Mouse (Mus musculus) forebrain, embryonic 12.5 days (tissue): ENCODE results near the gene Rcvrn. TPM values are rescaled to one million over a fixed set of nuclear protein-coding genes. Genes with fewer than 3 reads are reported as not detected.

ENCODE experiments used
- ATAC-seq: fragments of 200-750 bp; cut with Nextera tagmentation; 2 replicates; pipeline ENCODE4 v1.8.0; 2017; ENCODE audit warnings: moderate TSS enrichment; ENCODE audit not compliant: low FRiP score
- H3K27ac ChIP-seq: fragments of 300-500 bp; sonication (generic); 2 replicates; pipeline ENCODE4 v1.5.1; 2016; ENCODE audit warnings: mild to moderate bottlenecking
- H3K27me3 ChIP-seq: fragments of 300-500 bp; sonication (generic); 2 replicates; pipeline ENCODE4 v1.6.1; 2016; ENCODE audit warnings: mild to moderate bottlenecking
- H3K36me3 ChIP-seq: fragments of 300-500 bp; sonication (generic); replicated peaks from 2 replicates; pipeline ENCODE4 v1.6.1; 2016; ENCODE audit warnings: mild to moderate bottlenecking
- H3K4me1 ChIP-seq: fragments of 300-500 bp; sonication (generic); 2 replicates; pipeline ENCODE4 v1.6.1; 2016
- H3K4me2 ChIP-seq: fragments of 300-500 bp; sonication (generic); 2 replicates; pipeline ENCODE4 v1.6.1; 2016; ENCODE audit warnings: mild to moderate bottlenecking, moderate library complexity
- H3K4me3 ChIP-seq: fragments of 300-500 bp; sonication (generic); replicated peaks from 2 replicates; pipeline ENCODE4 v1.5.1; 2016; ENCODE audit warnings: mild to moderate bottlenecking
- H3K9ac ChIP-seq: fragments of 300-500 bp; sonication (generic); 2 replicates; pipeline ENCODE4 v1.6.1; 2016; ENCODE audit warnings: mild to moderate bottlenecking
- H3K9me3 ChIP-seq: fragments of 300-500 bp; sonication (generic); 2 replicates; pipeline ENCODE4 v1.6.1; 2016
- WGBS: fragments of 180-500 bp; shearing (Covaris S2); methylation state at CpG from one replicate; pipeline ENCODE4 v1.1.7; 2016; 5-methylcytosine and 5-hydroxymethylcytosine counted together
- polyA plus RNA-seq: library from polyadenylated mRNA; unstranded; fragments of >200 nt; fragmentation: Nextera tagmentation; extraction: Ambion mirVana; gene quantifications from 2 replicates; pipeline ENCODE4 v1.2.1, GENCODE M21; 2016

Rcvrn gene
- not detected in 2 replicates for polyA plus RNA-seq

- Histone ChIP-seq H3K36me3 (no peaks in the 10 kb centered on the region), H3K27ac (no peak within 1 kb of the TSS), H3K9ac (no peak within 1 kb of the TSS), H3K4me2 (no peak within 1 kb of the TSS), H3K9me3 (no peaks in the 10 kb centered on the region), H3K27me3 (no peaks in the 10 kb centered on the region), H3K4me3 (no peak within 1 kb of the TSS), H3K4me1 (no peaks in the 10 kb centered on the region)
- 67% methylated on average over 7 of the region's 7 CpGs for WGBS
- no peak for ATAC-seq
These were observed at the start of gene Rcvrn for GRCm38 (mm10) chr11:67694703-67695376. TSS of gene Rcvrn (plus strand) at chr11:67695326.

GRCm38 (mm10) chr11:67647745-67648144 lies 47.4 kb upstream of the Rcvrn start:
- Histone ChIP-seq H3K27ac (no peak overlapping the region), H3K4me3 (no peak overlapping the region), H3K27me3 (no peaks in the 10 kb centered on the region; the same call in 1 of the 2 replicates), H3K9ac (no peak overlapping the region), H3K4me1 (peaks cover 6% of the 10 kb centered on the region), H3K9me3 (no peaks in the 10 kb centered on the region), H3K36me3 (no peaks in the 10 kb centered on the region), H3K4me2 (no peak overlapping the region)
- 0 out of 2 replicates have a peak, but pooled peaks have one; percentile 36 for ATAC-seq
- WGBS, result 38% methylated on average over 5 of the region's 5 CpGs

GRCm38 (mm10) chr11:67648651-67649407 lies 46.3 kb upstream of the Rcvrn start:
- H3K9me3 ChIP-seq, result no peaks in the 10 kb centered on the region
- no peak overlapping the region for H3K4me2 ChIP-seq
- ATAC-seq, result no peak
- no peak overlapping the region for H3K4me3 ChIP-seq
- H3K27ac ChIP-seq, result no peak overlapping the region
- no peak overlapping the region for H3K9ac ChIP-seq
- H3K27me3 ChIP-seq, result no peaks in the 10 kb centered on the region; the same call in 1 of the 2 replicates
- peaks cover 12% of the 10 kb centered on the region for H3K4me1 ChIP-seq
- 80% methylated on average over 11 of the region's 11 CpGs for WGBS
- no peaks in the 10 kb centered on the region for H3K36me3 ChIP-seq

- H3K9me3 ChIP-seq, result no peaks in the 10 kb centered on the region
- WGBS, result 54% methylated on average over 10 of the region's 10 CpGs
- no peaks in the 10 kb centered on the region; the same call in 1 of the 2 replicates for H3K27me3 ChIP-seq
- ATAC-seq, result no peak
- no peak overlapping the region for H3K4me3 ChIP-seq
- H3K9ac ChIP-seq, result no peak overlapping the region
- H3K4me2 ChIP-seq, result no peak overlapping the region
- no peak overlapping the region for H3K27ac ChIP-seq
- no peaks in the 10 kb centered on the region for H3K36me3 ChIP-seq
- H3K4me1 ChIP-seq, result peaks cover 12% of the 10 kb centered on the region
These were observed 45.0 kb upstream of the Rcvrn start for GRCm38 (mm10) chr11:67649971-67650707.

- no peak for ATAC-seq
- no peak overlapping the region for H3K9ac ChIP-seq
- H3K36me3 ChIP-seq, result no peaks in the 10 kb centered on the region
- 86% methylated on average over 6 of the region's 6 CpGs for WGBS
- no peak overlapping the region for H3K27ac ChIP-seq
- no peak overlapping the region for H3K4me3 ChIP-seq
- H3K9me3 ChIP-seq, result no peaks in the 10 kb centered on the region
- no peak overlapping the region for H3K4me2 ChIP-seq
- H3K27me3 ChIP-seq, result no peaks in the 10 kb centered on the region; the same call in 1 of the 2 replicates
- peaks cover 12% of the 10 kb centered on the region for H3K4me1 ChIP-seq
These were observed 43.4 kb upstream of the Rcvrn start for GRCm38 (mm10) chr11:67651731-67652130.

GRCm38 (mm10) chr11:67652194-67652892 lies 42.8 kb upstream of the Rcvrn start:
- H3K4me3 ChIP-seq, result no peak overlapping the region
- no peaks in the 10 kb centered on the region for H3K9me3 ChIP-seq
- H3K36me3 ChIP-seq, result no peaks in the 10 kb centered on the region
- peaks cover 12% of the 10 kb centered on the region for H3K4me1 ChIP-seq
- no peaks in the 10 kb centered on the region; the same call in 1 of the 2 replicates for H3K27me3 ChIP-seq
- H3K4me2 ChIP-seq, result peak overlapping the region; percentile 24; the same call in 1 of the 2 replicates
- H3K27ac ChIP-seq, result no peak overlapping the region
- 15% methylated on average over 14 of the region's 14 CpGs for WGBS
- ATAC-seq, result 0 out of 2 replicates have a peak, but pooled peaks have one; percentile 40
- H3K9ac ChIP-seq, result no peak overlapping the region

- H3K4me1 ChIP-seq, result peaks cover 12% of the 10 kb centered on the region
- no peaks in the 10 kb centered on the region for H3K9me3 ChIP-seq
- no peaks in the 10 kb centered on the region; the same call in 1 of the 2 replicates for H3K27me3 ChIP-seq
- ATAC-seq, result no peak
- H3K4me2 ChIP-seq, result peak overlapping the region; percentile 24; the same call in 1 of the 2 replicates
- H3K36me3 ChIP-seq, result no peaks in the 10 kb centered on the region
- no peak overlapping the region for H3K9ac ChIP-seq
- WGBS, result 36% methylated on average over 6 of the region's 6 CpGs
- H3K27ac ChIP-seq, result no peak overlapping the region
- no peak overlapping the region for H3K4me3 ChIP-seq
These were observed 42.3 kb upstream of the Rcvrn start for GRCm38 (mm10) chr11:67652893-67653255.

GRCm38 (mm10) chr11:67653521-67654090 lies 41.5 kb upstream of the Rcvrn start:
- no peaks in the 10 kb centered on the region; the same call in 1 of the 2 replicates for H3K27me3 ChIP-seq
- no peak overlapping the region for H3K4me3 ChIP-seq
- no peak overlapping the region for H3K27ac ChIP-seq
- no peak for ATAC-seq
- WGBS, result 92% methylated on average over 9 of the region's 9 CpGs
- no peak overlapping the region for H3K4me2 ChIP-seq
- no peak overlapping the region for H3K9ac ChIP-seq
- H3K36me3 ChIP-seq, result no peaks in the 10 kb centered on the region
- no peaks in the 10 kb centered on the region for H3K9me3 ChIP-seq
- H3K4me1 ChIP-seq, result peaks cover 12% of the 10 kb centered on the region

GRCm38 (mm10) chr11:67654514-67654913 lies 40.6 kb upstream of the Rcvrn start:
- Histone ChIP-seq H3K4me3 (no peak overlapping the region), H3K27ac (no peak overlapping the region), H3K9me3 (no peaks in the 10 kb centered on the region), H3K36me3 (no peaks in the 10 kb centered on the region), H3K4me1 (peaks cover 12% of the 10 kb centered on the region), H3K4me2 (no peak overlapping the region), H3K27me3 (no peaks in the 10 kb centered on the region), H3K9ac (no peak overlapping the region)
- WGBS, result 79% methylated on average over 4 of the region's 4 CpGs
- ATAC-seq, result no peak

GRCm38 (mm10) chr11:67655236-67655959 lies 39.7 kb upstream of the Rcvrn start:
- WGBS, result 77% methylated on average over 17 of the region's 17 CpGs
- H3K36me3 ChIP-seq, result no peaks in the 10 kb centered on the region
- ATAC-seq, result no peak
- no peak overlapping the region for H3K4me2 ChIP-seq
- no peak overlapping the region for H3K9ac ChIP-seq
- H3K9me3 ChIP-seq, result no peaks in the 10 kb centered on the region
- H3K27me3 ChIP-seq, result no peaks in the 10 kb centered on the region
- H3K4me3 ChIP-seq, result no peak overlapping the region
- H3K4me1 ChIP-seq, result peaks cover 12% of the 10 kb centered on the region
- H3K27ac ChIP-seq, result no peak overlapping the region

- no peak overlapping the region for H3K9ac ChIP-seq
- H3K27ac ChIP-seq, result no peak overlapping the region
- 82% methylated on average over 7 of the region's 7 CpGs for WGBS
- no peak for ATAC-seq
- peaks cover 12% of the 10 kb centered on the region for H3K4me1 ChIP-seq
- no peaks in the 10 kb centered on the region for H3K9me3 ChIP-seq
- H3K4me3 ChIP-seq, result no peak overlapping the region
- no peaks in the 10 kb centered on the region for H3K36me3 ChIP-seq
- no peak overlapping the region for H3K4me2 ChIP-seq
- no peaks in the 10 kb centered on the region for H3K27me3 ChIP-seq
These were observed 38.8 kb upstream of the Rcvrn start for GRCm38 (mm10) chr11:67656366-67656765.
